Mouse (Mus musculus) MEL (cell line): ENCODE data around the gene Taok1. TPM values are rescaled to one million over a fixed set of nuclear protein-coding genes. Genes with fewer than 3 reads are reported as not detected.

Source experiments
- CHD1 ChIP-seq: IDR thresholded peaks from 2 replicates; pipeline ENCODE4 v1.6.1; 2012; ENCODE audit warnings: low read depth, mild to moderate bottlenecking, inconsistent platforms, low read length, improper control_type of control experiment
- CHD2 ChIP-seq: IDR thresholded peaks from 2 replicates; pipeline ENCODE4 v1.6.1; 2011; ENCODE audit warnings: low read length, improper control_type of control experiment
- CTCF ChIP-seq, 3 experiments: IDR thresholded peaks in 2 of 3; conservative IDR thresholded peaks in 1 of 3; 2 replicates each; pipeline ENCODE4 v1.5.1; 2011 to 2012; ENCODE audit warnings: low read length in 3 of 3, low read depth in 2 of 3, mild to moderate bottlenecking in 2 of 3, improper control_type of control experiment in 1 of 3, inconsistent platforms in 1 of 3, mixed read lengths in 1 of 3, moderate library complexity in 1 of 3; ENCODE audit not compliant: control insufficient read depth in 1 of 3, insufficient read depth in 1 of 3, poor library complexity in 1 of 3, severe bottlenecking in 1 of 3
- E2F4 ChIP-seq: IDR thresholded peaks from 2 replicates; pipeline ENCODE4 v1.6.1; 2011; ENCODE audit warnings: low read depth, low read length, improper control_type of control experiment, borderline replicate concordance
- ELF1 ChIP-seq: IDR thresholded peaks from 2 replicates; pipeline ENCODE4 v1.6.1; 2014; ENCODE audit warnings: low read depth, mild to moderate bottlenecking, inconsistent platforms, low read length, improper control_type of control experiment, moderate library complexity
- EP300 ChIP-seq, 2 experiments: IDR thresholded peaks; 2 replicates each; pipeline ENCODE4 v1.6.1; 2011; ENCODE audit warnings: improper control_type of control experiment in 2 of 2, low read length in 2 of 2, low read depth in 1 of 2, mild to moderate bottlenecking in 1 of 2
- HCFC1 ChIP-seq: IDR thresholded peaks from 2 replicates; pipeline ENCODE4 v1.6.1; 2012; ENCODE audit warnings: low read depth, mild to moderate bottlenecking, inconsistent platforms, low read length, improper control_type of control experiment, moderate library complexity
- JUND ChIP-seq: IDR thresholded peaks from 2 replicates; pipeline ENCODE4 v1.6.1; 2011; ENCODE audit warnings: low read depth, mild to moderate bottlenecking, improper control_type of control experiment, low read length
- KAT2A ChIP-seq: conservative IDR thresholded peaks from 2 replicates; pipeline ENCODE4 v1.6.1; 2012; ENCODE audit warnings: low read depth, low read length, improper control_type of control experiment, inconsistent platforms
- MAFK ChIP-seq: IDR thresholded peaks from 2 replicates; pipeline ENCODE4 v1.6.1; 2011; ENCODE audit warnings: low read depth, mild to moderate bottlenecking, low read length, improper control_type of control experiment, borderline replicate concordance
- MAX ChIP-seq: IDR thresholded peaks from 2 replicates; pipeline ENCODE4 v1.6.1; 2011; ENCODE audit warnings: low read length, improper control_type of control experiment
- MXI1 ChIP-seq: IDR thresholded peaks from 2 replicates; pipeline ENCODE4 v1.6.1; 2011; ENCODE audit warnings: mild to moderate bottlenecking, low read depth, low read length, improper control_type of control experiment
- MYB ChIP-seq: IDR thresholded peaks from 2 replicates; pipeline ENCODE4 v1.6.1; 2011; ENCODE audit warnings: mild to moderate bottlenecking, low read depth, low read length, improper control_type of control experiment
- NELFE ChIP-seq: IDR thresholded peaks from 2 replicates; pipeline ENCODE4 v1.6.1; 2011; ENCODE audit warnings: low read depth, low read length, improper control_type of control experiment
- NRF1 ChIP-seq: IDR thresholded peaks from 2 replicates; pipeline ENCODE4 v1.6.1; 2014; ENCODE audit warnings: low read depth, mild to moderate bottlenecking, inconsistent platforms, low read length, improper control_type of control experiment, moderate library complexity; ENCODE audit not compliant: poor library complexity, insufficient read depth, severe bottlenecking
- POLR2AphosphoS2 ChIP-seq: IDR thresholded peaks from 2 replicates; pipeline ENCODE4 v1.6.1; 2011; ENCODE audit warnings: low read length, improper control_type of control experiment
- POLR2AphosphoS5 ChIP-seq: IDR thresholded peaks from 2 replicates; pipeline ENCODE4 v1.6.1; 2012; ENCODE audit warnings: low read depth, borderline replicate concordance, mild to moderate bottlenecking, inconsistent platforms, low read length, moderate library complexity, mixed read lengths
- RAD21 ChIP-seq: IDR thresholded peaks from 2 replicates; pipeline ENCODE4 v1.6.1; 2011; ENCODE audit warnings: mild to moderate bottlenecking, low read depth, low read length, improper control_type of control experiment
- RCOR1 ChIP-seq: IDR thresholded peaks from 2 replicates; pipeline ENCODE4 v1.6.1; 2012; ENCODE audit warnings: low read depth, mild to moderate bottlenecking, inconsistent platforms, low read length, improper control_type of control experiment
- SIN3A ChIP-seq: IDR thresholded peaks from 2 replicates; pipeline ENCODE4 v1.6.1; 2012; ENCODE audit warnings: low read length, improper control_type of control experiment, inconsistent platforms
- TAL1 ChIP-seq: IDR thresholded peaks from 2 replicates; pipeline ENCODE4 v1.6.1; 2012; ENCODE audit warnings: mild to moderate bottlenecking, inconsistent platforms, low read length, moderate library complexity, mixed read lengths
- TBP ChIP-seq: IDR thresholded peaks from 2 replicates; pipeline ENCODE4 v1.8.0; 2011; ENCODE audit warnings: low read depth, low read length, improper control_type of control experiment
- USF1 ChIP-seq: IDR thresholded peaks from 2 replicates; pipeline ENCODE4 v1.6.1; 2014; ENCODE audit warnings: low read depth, mild to moderate bottlenecking, inconsistent platforms, low read length, improper control_type of control experiment, moderate library complexity
- USF2 ChIP-seq, 2 experiments: IDR thresholded peaks; 2 replicates each; pipeline ENCODE4 v1.6.1; 2011 to 2012; ENCODE audit warnings: improper control_type of control experiment in 2 of 2, low read length in 2 of 2, borderline replicate concordance in 1 of 2, inconsistent platforms in 1 of 2, low read depth in 1 of 2, mild to moderate bottlenecking in 1 of 2; ENCODE audit not compliant: insufficient read depth in 1 of 2
- ZMIZ1 ChIP-seq: IDR thresholded peaks from 2 replicates; pipeline ENCODE4 v1.6.1; 2012; ENCODE audit warnings: low read depth, mild to moderate bottlenecking, inconsistent platforms, low read length, improper control_type of control experiment, moderate library complexity
- polyA plus RNA-seq, 2 experiments: library from polyadenylated mRNA; stranded (reverse) in 1 of 2; unstranded in 1 of 2; fragments of >175 nt in 1 of 2; fragments of >200 nt in 1 of 2; gene quantifications; 2 replicates each; pipeline versions ENCODE4 v1.2.1 to v1.2.4; 2012; ENCODE audit warnings: low replicate concordance in 2 of 2, low read depth in 1 of 2; ENCODE audit not compliant: insufficient read length in 2 of 2, insufficient read depth in 1 of 2, missing spikeins in 1 of 2
- total RNA-seq: library from RNA; depleted of rRNA; stranded (reverse); fragments of 300-350 nt; gene quantifications from 2 replicates; pipeline ENCODE4 v1.2.3, GENCODE M21; 2012

Gene Taok1
- total and polyA plus RNA-seq, 3 experiments: 7.9 to 31.0 (median 15.9) TPM

- TF ChIP-seq HCFC1: peak; percentile 65; the same call in 1 of the 2 replicates
- peak; percentile 100 for TF ChIP-seq MXI1
- peak; percentile 94 for TF ChIP-seq USF1
- no peak for TF ChIP-seq TBP
- TF ChIP-seq CHD2: no peak
- TF ChIP-seq CHD1: no peak
- TF ChIP-seq ELF1: peak; percentile 51; the same call in 1 of the 2 replicates
- no peak for TF ChIP-seq MYB
- TF ChIP-seq RCOR1: peak; percentile 11; the same call in 1 of the 2 replicates
- TF ChIP-seq NELFE: no peak
- no peak for TF ChIP-seq EP300 (IDR thresholded peaks at IDR 0.05; ENCODE audit: low read depth in 1 of 2, low read length in 2 of 2)
- TF ChIP-seq POLR2AphosphoS5: no peak
- TF ChIP-seq KAT2A: no peak
- TF ChIP-seq SIN3A: peak; percentile 99
- peak; percentile 65 for TF ChIP-seq RAD21
- TF ChIP-seq JUND: no peak
- TF ChIP-seq POLR2AphosphoS2: peak; percentile 89
- TF ChIP-seq MAFK: no peak
- peak; percentile 80 for TF ChIP-seq ZMIZ1
- peak; percentile 90 to 99 (median 97) for TF ChIP-seq CTCF (IDR thresholded peaks at IDR 0.05 in 2 of 3, conservative IDR thresholded peaks at IDR 0.05 in 1 of 3; ENCODE audit: control insufficient read depth in 1 of 3, insufficient read depth in 1 of 3, low read depth in 2 of 3, low read length in 3 of 3, poor library complexity in 1 of 3, severe bottlenecking in 1 of 3)
- TF ChIP-seq USF2 (IDR thresholded peaks at IDR 0.05; ENCODE audit: borderline replicate concordance in 1 of 2, insufficient read depth in 1 of 2, low read depth in 1 of 2, low read length in 2 of 2): peak in 1 of 2 experiments; percentile 59; a peak in 2 of 4 replicates
- TF ChIP-seq TAL1: no peak
- no peak for TF ChIP-seq NRF1
- TF ChIP-seq MAX: peak; percentile 99
- TF ChIP-seq E2F4: no peak
- TF ChIP-seq, all 39 proteins: peak for 21
Measured at GRCm38 (mm10) chr11:77508068-77509021, 99.3 kb downstream of the Taok1 start (continued).
